Mouse (Mus musculus): ENCODE measurements at regions not wholly inside any gene's neighbourhood (a gene's known extent, or its start where the extent isn't known, plus 50 kb on each side); places are given as distances from the start of the nearest gene placed in this dataset.

- no peaks in the 10 kb centered on the region for H3K9me3 ChIP-seq
- peaks cover 14% of the 10 kb centered on the region; the same call in 1 of the 2 replicates for H3K4me1 ChIP-seq
- no peak overlapping the region for H3K9ac ChIP-seq (replicated peaks)
- no peaks in the 10 kb centered on the region for H3K27me3 ChIP-seq
- H3K36me3 ChIP-seq, result no peaks in the 10 kb centered on the region
- no peak overlapping the region for H3K4me3 ChIP-seq
- ATAC-seq (replicated peaks), result no peak
- no peak overlapping the region for H3K4me2 ChIP-seq (replicated peaks)
- H3K27ac ChIP-seq (replicated peaks), result no peak overlapping the region
These were observed 370.3 kb upstream of the BC052040 start for GRCm38 (mm10) chr2:115211191-115211590.

GRCm38 (mm10) chr2:115213181-115213970 lies 368.1 kb upstream of the BC052040 start:
- Histone ChIP-seq H3K27ac (replicated peaks) (no peak overlapping the region), H3K4me3 (no peak overlapping the region), H3K36me3 (no peaks in the 10 kb centered on the region), H3K9me3 (no peaks in the 10 kb centered on the region), H3K4me2 (replicated peaks) (no peak overlapping the region), H3K4me1 (peaks cover 14% of the 10 kb centered on the region; the same call in 1 of the 2 replicates), H3K9ac (replicated peaks) (no peak overlapping the region), H3K27me3 (no peaks in the 10 kb centered on the region)
- WGBS, result 39% methylated on average over 18 of the region's 18 CpGs
- peak; percentile 58; the same call in 1 of the 2 replicates for ATAC-seq (replicated peaks)

GRCm38 (mm10) chr2:115214292-115214691 lies 367.2 kb upstream of the BC052040 start:
- H3K9me3 ChIP-seq, result no peaks in the 10 kb centered on the region
- H3K27me3 ChIP-seq, result no peaks in the 10 kb centered on the region
- H3K9ac ChIP-seq (replicated peaks), result no peak overlapping the region
- H3K36me3 ChIP-seq, result no peaks in the 10 kb centered on the region
- H3K27ac ChIP-seq (replicated peaks), result no peak overlapping the region; the same call in 1 of the 2 replicates
- 77% methylated on average over 6 of the region's 6 CpGs for WGBS
- no peak for ATAC-seq (replicated peaks)
- H3K4me3 ChIP-seq, result no peak overlapping the region
- no peak overlapping the region for H3K4me2 ChIP-seq (replicated peaks)
- H3K4me1 ChIP-seq, result peaks cover 14% of the 10 kb centered on the region; the same call in 1 of the 2 replicates

GRCm38 (mm10) chr2:115230041-115230440 lies 351.5 kb upstream of the BC052040 start:
- Histone ChIP-seq H3K36me3 (no peaks in the 10 kb centered on the region), H3K4me1 (no peaks in the 10 kb centered on the region), H3K27me3 (no peaks in the 10 kb centered on the region), H3K9me3 (no peaks in the 10 kb centered on the region), H3K9ac (replicated peaks) (no peak overlapping the region), H3K4me2 (replicated peaks) (no peak overlapping the region), H3K4me3 (no peak overlapping the region), H3K27ac (replicated peaks) (no peak overlapping the region)
- WGBS, result 86% methylated on average over 4 of the region's 4 CpGs
- no peak for ATAC-seq (replicated peaks)

- Histone ChIP-seq H3K9ac (replicated peaks) (no peak overlapping the region), H3K9me3 (no peaks in the 10 kb centered on the region), H3K36me3 (no peaks in the 10 kb centered on the region), H3K27me3 (no peaks in the 10 kb centered on the region), H3K27ac (replicated peaks) (no peak overlapping the region), H3K4me1 (peaks cover 10% of the 10 kb centered on the region), H3K4me2 (replicated peaks) (no peak overlapping the region), H3K4me3 (no peak overlapping the region)
- no peak for ATAC-seq (replicated peaks)
- 91% methylated on average over 4 of the region's 4 CpGs for WGBS
These were observed 333.8 kb upstream of the BC052040 start for GRCm38 (mm10) chr2:115247673-115248072.

- H3K4me1 ChIP-seq, result peaks cover 10% of the 10 kb centered on the region
- no peak overlapping the region for H3K4me2 ChIP-seq (replicated peaks)
- H3K36me3 ChIP-seq, result no peaks in the 10 kb centered on the region
- no peaks in the 10 kb centered on the region for H3K27me3 ChIP-seq
- no peaks in the 10 kb centered on the region for H3K9me3 ChIP-seq
- no peak overlapping the region for H3K4me3 ChIP-seq
- H3K9ac ChIP-seq (replicated peaks), result no peak overlapping the region
- ATAC-seq (replicated peaks), result no peak; the same call in 1 of the 2 replicates
- peak overlapping the region; percentile 58 for H3K27ac ChIP-seq (replicated peaks)
- 33% methylated on average over 5 of the region's 5 CpGs for WGBS
These were observed 331.3 kb upstream of the BC052040 start for GRCm38 (mm10) chr2:115250019-115250807.

GRCm38 (mm10) chr2:115257391-115257790 lies 324.1 kb upstream of the BC052040 start:
- Histone ChIP-seq H3K27ac (replicated peaks) (no peak overlapping the region), H3K27me3 (no peaks in the 10 kb centered on the region), H3K9ac (replicated peaks) (no peak overlapping the region), H3K4me1 (no peaks in the 10 kb centered on the region), H3K4me3 (no peak overlapping the region), H3K9me3 (no peaks in the 10 kb centered on the region), H3K36me3 (no peaks in the 10 kb centered on the region), H3K4me2 (replicated peaks) (no peak overlapping the region)
- ATAC-seq (replicated peaks), result no peak
- WGBS, result 57% methylated on average over 2 of the region's 2 CpGs

GRCm38 (mm10) chr2:115268247-115268646 lies 313.3 kb upstream of the BC052040 start:
- no peak for ATAC-seq (replicated peaks)
- WGBS, result 85% methylated on average over 7 of the region's 7 CpGs

GRCm38 (mm10) chr2:115277421-115277820 lies 304.1 kb upstream of the BC052040 start:
- no peaks in the 10 kb centered on the region for H3K36me3 ChIP-seq
- H3K4me1 ChIP-seq, result peaks cover 14% of the 10 kb centered on the region
- no peaks in the 10 kb centered on the region for H3K27me3 ChIP-seq
- no peak overlapping the region for H3K27ac ChIP-seq (replicated peaks)
- H3K4me3 ChIP-seq, result no peak overlapping the region
- no peak for ATAC-seq (replicated peaks)
- H3K4me2 ChIP-seq (replicated peaks), result no peak overlapping the region
- no peak overlapping the region for H3K9ac ChIP-seq (replicated peaks)
- 50% methylated on average over 4 of the region's 4 CpGs for WGBS
- H3K9me3 ChIP-seq, result no peaks in the 10 kb centered on the region

More at GRCm38 (mm10) chr2:115268247-115268646, 313.3 kb upstream of the BC052040 start:
- H3K4me3 ChIP-seq, result no peak overlapping the region
- no peaks in the 10 kb centered on the region for H3K4me1 ChIP-seq
- no peaks in the 10 kb centered on the region for H3K36me3 ChIP-seq
- no peak overlapping the region for H3K4me2 ChIP-seq (replicated peaks)
- no peaks in the 10 kb centered on the region for H3K27me3 ChIP-seq
- no peak overlapping the region for H3K9ac ChIP-seq (replicated peaks)
- no peaks in the 10 kb centered on the region for H3K9me3 ChIP-seq
- no peak overlapping the region for H3K27ac ChIP-seq (replicated peaks)

- no peaks in the 10 kb centered on the region for H3K36me3 ChIP-seq
- no peak for ATAC-seq (replicated peaks)
- no peak overlapping the region for H3K4me3 ChIP-seq
- no peaks in the 10 kb centered on the region for H3K9me3 ChIP-seq
- no peaks in the 10 kb centered on the region for H3K27me3 ChIP-seq
- no peaks in the 10 kb centered on the region for H3K4me1 ChIP-seq
- no peak overlapping the region for H3K4me2 ChIP-seq (replicated peaks)
- WGBS, result 90% methylated on average over 2 of the region's 2 CpGs
- H3K27ac ChIP-seq (replicated peaks), result no peak overlapping the region
- H3K9ac ChIP-seq (replicated peaks), result no peak overlapping the region
These were observed 288.5 kb upstream of the BC052040 start for GRCm38 (mm10) chr2:115293020-115293419.

- H3K4me1 ChIP-seq, result no peaks in the 10 kb centered on the region
- H3K4me3 ChIP-seq, result no peak overlapping the region
- no peak overlapping the region for H3K27ac ChIP-seq (replicated peaks)
- H3K4me2 ChIP-seq (replicated peaks), result no peak overlapping the region
- no peaks in the 10 kb centered on the region for H3K9me3 ChIP-seq
- no peaks in the 10 kb centered on the region for H3K36me3 ChIP-seq
- no peaks in the 10 kb centered on the region for H3K27me3 ChIP-seq
- 87% methylated on average over 6 of the region's 6 CpGs for WGBS
- ATAC-seq (replicated peaks), result no peak
- no peak overlapping the region for H3K9ac ChIP-seq (replicated peaks)
These were observed 284.1 kb upstream of the BC052040 start for GRCm38 (mm10) chr2:115297463-115297862.

GRCm38 (mm10) chr2:115307248-115307647 lies 274.3 kb upstream of the BC052040 start:
- Histone ChIP-seq H3K9me3 (no peaks in the 10 kb centered on the region), H3K36me3 (no peaks in the 10 kb centered on the region), H3K4me3 (no peak overlapping the region), H3K27ac (replicated peaks) (no peak overlapping the region), H3K4me1 (no peaks in the 10 kb centered on the region), H3K4me2 (replicated peaks) (no peak overlapping the region), H3K9ac (replicated peaks) (no peak overlapping the region), H3K27me3 (no peaks in the 10 kb centered on the region)
- no peak for ATAC-seq (replicated peaks)
- 84% methylated on average over 4 of the region's 4 CpGs for WGBS
